Mouse (Mus musculus) testis, postnatal 10 days (tissue): ENCODE data around the gene Adrm1.

ENCODE experiments used
- DNase-seq: peaks from one replicate; pipeline ENCODE4 v3.0.0; 2021; ENCODE audit warnings: low spot score

Adrm1 gene

GRCm38 (mm10) chr2:180219145-180219943 lies 48.1 kb downstream of the Adrm1 start:
- DNase-seq = no peak

DNA sequence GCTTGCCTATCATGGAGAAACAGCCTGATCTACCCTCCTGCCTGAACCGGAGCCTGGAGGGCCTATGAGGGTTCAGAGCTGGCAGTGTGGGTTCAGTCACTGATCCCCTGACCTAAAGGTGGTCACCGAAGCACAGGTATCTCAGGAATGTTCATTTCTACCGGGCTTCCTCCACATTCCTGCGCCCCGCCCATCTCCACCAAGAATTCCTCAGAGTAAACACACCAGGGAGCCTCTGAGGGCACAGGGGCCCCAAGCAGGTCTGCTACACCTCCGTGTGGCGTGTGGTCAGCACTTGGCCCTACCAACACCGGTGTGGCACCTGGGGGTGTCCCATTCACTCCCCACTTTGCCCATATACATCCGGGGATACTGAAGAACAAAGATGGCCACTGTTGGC lies 48.9 kb downstream of the Adrm1 start:
- no peak for DNase-seq

DNA sequence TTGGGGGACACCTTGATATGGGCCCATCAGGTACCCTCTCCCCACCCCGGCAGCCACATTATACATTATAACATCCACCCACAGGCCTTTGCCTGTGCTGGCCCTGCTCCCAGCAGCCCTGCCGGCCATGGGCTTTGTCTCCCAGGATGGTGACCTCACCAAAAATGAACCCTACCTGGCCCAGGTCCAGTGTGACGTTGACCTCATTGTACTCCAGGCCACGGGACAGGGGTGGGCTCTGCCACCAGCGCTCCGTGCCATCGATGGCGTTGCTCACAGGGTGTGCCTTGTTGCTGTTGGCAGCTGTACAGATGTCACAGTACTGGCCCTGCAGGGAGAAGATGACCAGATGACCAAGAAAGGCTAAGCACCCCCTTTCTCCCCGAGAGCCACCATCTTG lies 49.8 kb downstream of the Adrm1 start:
- peak; percentile 47 for DNase-seq

GRCm38 (mm10) chr2:180222250-180222649 lies 51.0 kb downstream of the Adrm1 start:
- DNase-seq = peak; percentile 64

DNA sequence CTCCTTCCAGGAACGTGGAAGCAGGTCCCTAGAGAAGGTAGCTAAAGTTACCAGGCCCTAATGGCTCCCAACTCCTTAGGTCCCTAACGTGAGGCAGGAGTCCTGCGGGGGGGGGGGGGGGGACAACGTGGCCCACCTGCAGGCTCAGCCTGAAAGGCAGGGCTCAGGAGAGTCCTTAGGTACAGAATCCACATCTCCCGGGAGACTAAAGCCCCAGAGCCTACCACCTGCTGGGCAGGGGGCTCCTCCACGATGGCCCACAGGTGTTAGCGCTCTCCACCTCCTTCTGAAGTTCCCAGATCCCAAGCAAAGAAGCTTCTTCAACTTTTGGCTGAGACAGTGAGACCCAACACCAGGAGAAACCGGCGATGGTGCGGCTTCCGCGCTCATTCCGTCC lies 53.4 kb downstream of the Adrm1 start:
- no peak for DNase-seq

GRCm38 (mm10) chr2:180225044-180225761 lies 53.9 kb downstream of the Adrm1 start:
- peak; percentile 70 for DNase-seq
